Mouse (Mus musculus): ENCODE measurements at regions not wholly inside any gene's neighbourhood (a gene's known extent, or its start where the extent isn't known, plus 50 kb on each side); places are given as distances from the start of the nearest gene placed in this dataset.

- H3K4me2 ChIP-seq = no peak overlapping the region
- peaks cover 22% of the 10 kb centered on the region for H3K4me1 ChIP-seq (replicated peaks)
- no peaks in the 10 kb centered on the region for H3K36me3 ChIP-seq
- H3K9me3 ChIP-seq = no peaks in the 10 kb centered on the region
- no peak overlapping the region for H3K9ac ChIP-seq
- no peaks in the 10 kb centered on the region for H3K27me3 ChIP-seq
- no peak overlapping the region for H3K27ac ChIP-seq (replicated peaks)
- 52% methylated on average over 2 of the region's 2 CpGs for WGBS
- no peak for ATAC-seq (ENCODE audit: low FRiP score, low read depth)
- no peak overlapping the region for H3K4me3 ChIP-seq
These were observed 94.6 kb upstream of the Kcnd3 start for GRCm38 (mm10) chr3:105357511-105357910.

DNA sequence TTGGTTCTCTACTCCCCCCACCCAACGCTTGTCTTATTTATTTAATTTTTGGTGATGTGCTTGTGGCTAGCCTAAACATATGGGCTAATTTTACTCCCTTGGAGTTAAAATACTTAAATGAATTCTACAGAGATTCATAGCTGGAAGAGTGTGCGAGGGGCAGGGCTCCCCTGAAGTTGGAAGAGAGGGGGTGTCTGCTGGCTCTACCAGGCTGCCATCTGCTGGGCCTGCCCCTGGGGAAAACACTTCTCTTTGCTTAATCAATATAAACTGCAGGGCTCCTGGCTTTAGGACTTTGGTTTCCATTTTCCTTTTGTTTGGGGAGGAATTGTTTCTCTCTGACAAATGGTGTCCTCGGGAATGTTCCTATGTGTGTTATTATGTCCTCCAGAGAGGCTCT, 92.5 kb upstream of the Kcnd3 start:
- Histone ChIP-seq H3K27ac (replicated peaks) (no peak overlapping the region), H3K4me2 (no peak overlapping the region), H3K36me3 (no peaks in the 10 kb centered on the region), H3K27me3 (no peaks in the 10 kb centered on the region), H3K9ac (no peak overlapping the region), H3K4me1 (replicated peaks) (peaks cover 17% of the 10 kb centered on the region), H3K9me3 (no peaks in the 10 kb centered on the region), H3K4me3 (no peak overlapping the region)
- WGBS = 24% methylated on average over 3 of the region's 3 CpGs
- ATAC-seq (ENCODE audit: low FRiP score, low read depth) = 0 out of 2 replicates have a peak, but pooled peaks have one; percentile 48

DNA sequence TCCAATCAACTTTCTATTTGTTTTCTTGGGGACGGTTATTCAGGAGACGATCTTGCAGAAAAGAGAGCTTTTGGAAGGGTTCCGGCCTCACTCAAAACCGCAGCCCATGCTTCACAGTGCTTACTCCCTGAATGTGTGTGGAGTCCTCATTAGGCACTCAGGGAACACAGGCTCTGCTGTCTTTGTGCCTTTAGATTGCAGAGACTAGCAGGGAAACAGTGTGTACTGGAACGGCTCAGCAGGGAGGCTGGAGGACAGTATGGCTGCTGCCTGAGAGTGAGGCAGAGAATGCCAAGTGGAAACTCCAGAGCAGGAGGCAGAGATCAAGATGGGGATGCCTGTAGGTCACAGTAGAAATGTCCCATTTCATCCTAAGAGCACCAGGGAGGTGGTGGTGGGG, 87.4 kb upstream of the Kcnd3 start:
- no peak overlapping the region for H3K4me3 ChIP-seq
- no peaks in the 10 kb centered on the region for H3K9me3 ChIP-seq
- H3K36me3 ChIP-seq = no peaks in the 10 kb centered on the region
- no peak overlapping the region for H3K4me2 ChIP-seq
- H3K4me1 ChIP-seq (replicated peaks) = peaks cover 19% of the 10 kb centered on the region
- no peak overlapping the region for H3K9ac ChIP-seq
- 55% methylated on average over 5 of the region's 5 CpGs for WGBS
- no peak overlapping the region; the same call in 1 of the 2 replicates for H3K27ac ChIP-seq (replicated peaks)
- no peaks in the 10 kb centered on the region for H3K27me3 ChIP-seq
- 0 out of 2 replicates have a peak, but pooled peaks have one; percentile 49 for ATAC-seq (ENCODE audit: low FRiP score, low read depth)

DNA sequence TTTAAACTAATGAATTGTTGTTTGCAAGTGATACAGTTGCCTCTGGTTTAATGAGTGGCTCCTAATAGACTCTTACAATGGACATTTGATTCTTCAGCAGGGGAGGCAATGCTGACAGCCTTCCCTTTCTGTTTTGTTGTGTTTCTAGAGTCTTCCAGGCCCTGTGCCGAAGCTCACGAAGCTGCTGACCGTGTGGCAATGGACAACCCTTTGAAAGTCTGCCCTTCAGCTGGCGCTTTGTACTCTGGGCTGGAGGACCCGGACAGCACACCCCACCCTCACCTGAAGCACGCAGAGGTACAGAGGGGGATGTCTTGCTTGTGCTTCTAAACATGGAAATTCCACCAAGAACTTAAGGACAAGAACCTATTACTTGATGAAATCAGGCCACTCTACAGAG, 85.3 kb upstream of the Kcnd3 start:
- WGBS = 87% methylated on average over 6 of the region's 6 CpGs
- Histone ChIP-seq H3K4me1 (replicated peaks) (peaks cover 21% of the 10 kb centered on the region), H3K4me2 (no peak overlapping the region), H3K9me3 (no peaks in the 10 kb centered on the region), H3K27ac (replicated peaks) (no peak overlapping the region), H3K4me3 (no peak overlapping the region), H3K27me3 (no peaks in the 10 kb centered on the region), H3K9ac (no peak overlapping the region), H3K36me3 (no peaks in the 10 kb centered on the region)
- no peak for ATAC-seq (ENCODE audit: low FRiP score, low read depth)

GRCm38 (mm10) chr3:105367972-105368371, 84.2 kb upstream of the Kcnd3 start:
- no peaks in the 10 kb centered on the region for H3K27me3 ChIP-seq
- no peak overlapping the region for H3K27ac ChIP-seq (replicated peaks)
- no peak for ATAC-seq (ENCODE audit: low FRiP score, low read depth)
- H3K36me3 ChIP-seq = no peaks in the 10 kb centered on the region
- 50% methylated on average over 8 of the region's 8 CpGs for WGBS
- no peak overlapping the region for H3K4me3 ChIP-seq
- no peak overlapping the region for H3K9ac ChIP-seq
- no peak overlapping the region for H3K4me2 ChIP-seq
- peaks cover 21% of the 10 kb centered on the region for H3K4me1 ChIP-seq (replicated peaks)
- no peaks in the 10 kb centered on the region for H3K9me3 ChIP-seq

DNA sequence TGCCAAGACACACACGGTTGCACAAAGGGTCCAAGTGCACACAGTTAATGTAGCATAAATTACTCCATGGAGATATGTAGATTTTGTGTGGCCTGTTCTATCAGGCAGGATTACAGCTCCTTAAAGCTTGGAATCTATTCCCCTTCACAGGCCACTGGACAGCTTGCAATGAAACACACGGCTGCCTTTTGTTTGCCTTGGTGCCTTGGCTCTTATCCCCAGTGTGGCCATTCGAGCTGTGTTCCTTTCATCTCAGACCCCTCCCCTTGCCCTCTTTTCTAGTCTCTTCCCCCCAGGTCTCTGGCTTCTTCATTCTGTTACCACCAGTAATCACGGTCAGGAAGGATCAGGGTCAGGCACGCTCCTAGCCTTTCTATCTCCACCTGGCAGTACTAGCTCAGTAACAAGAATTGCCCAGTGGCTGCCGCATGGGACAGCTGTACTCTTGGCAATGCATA, 79.7 kb upstream of the Kcnd3 start:
- no peaks in the 10 kb centered on the region for H3K36me3 ChIP-seq
- no peak overlapping the region for H3K4me2 ChIP-seq
- ATAC-seq (ENCODE audit: low FRiP score, low read depth) = no peak
- no peak overlapping the region for H3K4me3 ChIP-seq
- H3K4me1 ChIP-seq (replicated peaks) = peaks cover 20% of the 10 kb centered on the region
- H3K9me3 ChIP-seq = no peaks in the 10 kb centered on the region
- H3K27ac ChIP-seq (replicated peaks) = no peak overlapping the region
- WGBS = 39% methylated on average over 6 of the region's 6 CpGs
- no peaks in the 10 kb centered on the region for H3K27me3 ChIP-seq
- H3K9ac ChIP-seq = no peak overlapping the region

- Histone ChIP-seq H3K36me3 (no peaks in the 10 kb centered on the region), H3K27me3 (no peaks in the 10 kb centered on the region), H3K9me3 (no peaks in the 10 kb centered on the region), H3K4me2 (no peak overlapping the region), H3K4me1 (replicated peaks) (peaks cover 12% of the 10 kb centered on the region), H3K4me3 (no peak overlapping the region), H3K9ac (no peak overlapping the region), H3K27ac (replicated peaks) (no peak overlapping the region)
- 88% methylated on average over 1 of the region's 1 CpGs for whole genome bisulfite sequencing
- no peak for ATAC-seq (ENCODE audit: low FRiP score, low read depth)
These were observed 77.8 kb upstream of the Kcnd3 start for GRCm38 (mm10) chr3:105374306-105374705.

- Histone ChIP-seq H3K9me3 (no peaks in the 10 kb centered on the region), H3K4me1 (replicated peaks) (peaks cover 6% of the 10 kb centered on the region), H3K27ac (replicated peaks) (no peak overlapping the region), H3K9ac (no peak overlapping the region), H3K4me2 (no peak overlapping the region), H3K4me3 (no peak overlapping the region), H3K27me3 (no peaks in the 10 kb centered on the region), H3K36me3 (no peaks in the 10 kb centered on the region)
- ATAC-seq (ENCODE audit: low FRiP score, low read depth) = no peak
These were observed 77.3 kb upstream of the Kcnd3 start for GRCm38 (mm10) chr3:105374836-105375235.

DNA sequence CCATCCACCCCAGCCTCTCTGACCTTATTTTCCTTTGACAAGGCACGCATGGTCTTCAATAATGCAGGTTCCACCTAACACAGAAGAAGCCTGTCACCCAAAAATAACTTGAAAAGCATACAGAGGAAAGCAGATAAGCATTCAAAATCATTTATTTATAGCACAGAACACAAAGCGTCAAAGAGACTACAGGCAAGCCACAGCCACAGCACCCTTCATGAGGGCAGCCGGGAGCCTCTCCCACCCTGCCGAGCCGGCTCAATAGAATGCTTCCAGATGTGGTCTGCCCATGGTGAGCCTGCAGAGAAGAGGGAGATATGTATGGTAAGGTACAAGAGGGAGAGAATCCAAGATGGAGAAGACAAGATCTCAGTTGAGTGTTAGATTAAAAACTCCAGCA, 76.7 kb upstream of the Kcnd3 start:
- WGBS = 74% methylated on average over 5 of the region's 5 CpGs

DNA sequence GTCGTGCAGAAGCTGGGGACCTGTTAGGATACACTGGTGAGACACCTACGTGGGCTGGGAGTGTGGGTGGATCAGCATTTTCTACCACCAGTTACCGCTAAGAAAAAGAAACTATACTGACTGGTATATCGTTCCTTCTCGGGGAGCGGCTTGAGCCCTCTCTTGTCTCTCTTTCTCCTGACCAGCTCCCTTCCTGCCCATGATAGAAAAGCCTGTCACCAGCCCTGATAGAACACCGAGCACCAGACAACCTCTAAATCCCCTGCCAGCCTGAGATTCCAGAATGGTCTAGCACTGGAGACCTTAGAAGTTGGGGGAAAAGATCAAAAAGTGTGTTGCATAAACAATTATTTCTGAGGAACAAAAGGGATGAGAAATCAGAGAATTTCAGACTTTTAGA, 76.3 kb upstream of the Kcnd3 start:
- H3K27ac ChIP-seq (replicated peaks) = no peak overlapping the region
- H3K9me3 ChIP-seq = no peaks in the 10 kb centered on the region
- 91% methylated on average over 7 of the region's 7 CpGs for WGBS
- no peaks in the 10 kb centered on the region for H3K27me3 ChIP-seq
- no peak for ATAC-seq (ENCODE audit: low FRiP score, low read depth)
- no peak overlapping the region for H3K4me3 ChIP-seq
- no peaks in the 10 kb centered on the region for H3K36me3 ChIP-seq
- no peak overlapping the region for H3K4me2 ChIP-seq
- H3K9ac ChIP-seq = no peak overlapping the region
- H3K4me1 ChIP-seq (replicated peaks) = no peaks in the 10 kb centered on the region; the same call in 1 of the 2 replicates

More for the DNA sequence above, 76.7 kb upstream of the Kcnd3 start:
- no peak overlapping the region for H3K9ac ChIP-seq
- no peaks in the 10 kb centered on the region for H3K9me3 ChIP-seq
- no peaks in the 10 kb centered on the region for H3K36me3 ChIP-seq
- H3K27me3 ChIP-seq = no peaks in the 10 kb centered on the region
- H3K4me3 ChIP-seq = no peak overlapping the region
- peaks cover 2% of the 10 kb centered on the region for H3K4me1 ChIP-seq (replicated peaks)
- ATAC-seq (ENCODE audit: low FRiP score, low read depth) = no peak
- no peak overlapping the region for H3K4me2 ChIP-seq
- H3K27ac ChIP-seq (replicated peaks) = no peak overlapping the region

- H3K36me3 ChIP-seq = no peaks in the 10 kb centered on the region
- 73% methylated on average over 5 of the region's 5 CpGs for WGBS
- H3K27me3 ChIP-seq = no peaks in the 10 kb centered on the region
These were observed 75.8 kb upstream of the Kcnd3 start for GRCm38 (mm10) chr3:105376346-105376745.

GRCm38 (mm10) chr3:105380818-105381217, 71.3 kb upstream of the Kcnd3 start:
- WGBS = 71% methylated on average over 4 of the region's 4 CpGs
- Histone ChIP-seq H3K4me1 (replicated peaks) (no peaks in the 10 kb centered on the region), H3K36me3 (no peaks in the 10 kb centered on the region), H3K27me3 (no peaks in the 10 kb centered on the region), H3K4me2 (no peak overlapping the region), H3K9me3 (no peaks in the 10 kb centered on the region), H3K9ac (no peak overlapping the region), H3K4me3 (no peak overlapping the region), H3K27ac (replicated peaks) (no peak overlapping the region)
- ATAC-seq (ENCODE audit: low FRiP score, low read depth) = no peak

More at GRCm38 (mm10) chr3:105376346-105376745, 75.8 kb upstream of the Kcnd3 start:
- H3K4me3 ChIP-seq = no peak overlapping the region
- no peak overlapping the region for H3K4me2 ChIP-seq
- ATAC-seq (ENCODE audit: low FRiP score, low read depth) = no peak
- H3K9ac ChIP-seq = no peak overlapping the region
- H3K4me1 ChIP-seq (replicated peaks) = no peaks in the 10 kb centered on the region; the same call in 1 of the 2 replicates
- no peak overlapping the region for H3K27ac ChIP-seq (replicated peaks)
- H3K9me3 ChIP-seq = no peaks in the 10 kb centered on the region

Data from hindbrain, embryonic 15.5 days (tissue).